Mouse (Mus musculus) limb, embryonic 11.5 days (tissue): ENCODE measurements around the gene Sptlc3. TPM values are rescaled to one million over a fixed set of nuclear protein-coding genes. Genes with fewer than 3 reads are reported as not detected.

ENCODE experiments used
- polyA plus RNA-seq: library from polyadenylated mRNA; unstranded; fragments of >200 nt; fragmentation: Nextera tagmentation; extraction: Ambion mirVana; gene quantifications from 2 replicates; pipeline ENCODE4 v1.2.1, GENCODE M21; 2014

Gene Sptlc3
- polyA plus RNA-seq, 1 experiment from 2014 or later, result 0.69 TPM

Other genes with a start within 250 kb of the Sptlc3 start
- gene Ism1, start 184.3 kb downstream of the Sptlc3 start, polyA plus RNA-seq, result 4.7 and 5.5 TPM in 2 replicates